Comparison of ENCODE assay signal across 37 mouse cellular contexts in genomic region chr1:131038415-131039017, GRCm38 (mm10). TPM values are rescaled to one million over a fixed set of nuclear protein-coding genes. Genes with fewer than 3 reads are reported as not detected.
DNase-seq lines count a peak whose midpoint lies in the region; ATAC-seq and TF ChIP-seq lines count a peak whose summit lies in the region.
"Had no signal": no experiment of that assay in that cellular context is flagged by ENCODE, and none has a peak within 500 bp of the region (broad histone marks: within the 10 kb centered on the region; RNA-seq: fewer than 3 reads in every experiment).

No protein-coding gene starts in this region.

- no peak overlapping the region for H3K27ac ChIP-seq in layer of hippocampus, adult 2 months
- H3K27ac ChIP-seq: forebrain, embryonic 13.5 days; heart, embryonic 10.5 days; heart, embryonic 15.5 days; hindbrain, embryonic 13.5 days; limb, embryonic 12.5 days; midbrain, embryonic 12.5 days; neural tube, embryonic 13.5 days had no signal

- no peaks in the 10 kb centered on the region for H3K79me2 ChIP-seq in C2C12 (ENCODE audit: control insufficient read depth, insufficient read depth)
- H3K79me2 ChIP-seq in myocyte (ENCODE audit: control insufficient read depth, insufficient read depth): no peaks in the 10 kb centered on the region

- TF ChIP-seq POLR2A in myocyte (IDR thresholded peaks at IDR 0.05; ENCODE audit: insufficient read length, low read depth): no peak

- no peaks in the 10 kb centered on the region for H3K79me3 ChIP-seq in C2C12 (ENCODE audit: low read depth)

- H3ac ChIP-seq in C2C12 (ENCODE audit: control insufficient read depth, insufficient read length, low read depth) (no peak overlapping the region), myocyte (ENCODE audit: control insufficient read depth, insufficient read length) (no peak overlapping the region)

- ATAC-seq in activated CD4-positive, CD25-positive, alpha-beta regulatory T cell, adult 4 months: peak; percentile 44
- ATAC-seq: forebrain, embryonic 13.5 days had no signal

- peak overlapping the region; percentile 4 for H3K4me2 ChIP-seq in myocyte (ENCODE audit: low read depth)
- H3K4me2 ChIP-seq: forebrain, embryonic 13.5 days; heart, embryonic 15.5 days; hindbrain, embryonic 13.5 days; limb, embryonic 12.5 days; midbrain, embryonic 12.5 days; neural tube, embryonic 13.5 days had no signal

- no peak overlapping the region for H3K4me3 ChIP-seq in layer of hippocampus, adult 2 months
- no peak overlapping the region for H3K4me3 ChIP-seq in C2C12 (ENCODE audit: insufficient read depth, poor library complexity, severe bottlenecking)
- H3K4me3 ChIP-seq in myocyte: no peak overlapping the region
- H3K4me3 ChIP-seq: forebrain, embryonic 13.5 days; heart, embryonic 10.5 days; heart, embryonic 15.5 days; hindbrain, embryonic 13.5 days; limb, embryonic 12.5 days; midbrain, embryonic 12.5 days; neural tube, embryonic 13.5 days had no signal

- intact Hi-C loops in left cerebral cortex, postnatal 14 days (cut with DNase I): no loop called here

- peak; percentile 39 to 43 for DNase-seq in layer of hippocampus, adult 2 months (ENCODE audit: low spot score in 2 of 2)
- no peak for DNase-seq in layer of hippocampus, adult 8-10 months (ENCODE audit: low spot score in 2 of 2)
- no peak for DNase-seq in cerebellum, adult 11 months
- DNase-seq in left cerebral cortex, postnatal 14 days (ENCODE audit: low spot score in 2 of 2): no peak
- DNase-seq: adrenal gland, postnatal 25 days; cerebellum, adult 9-10 months; cerebellum, postnatal 36 days; gastrocnemius, postnatal 10 days; heart, postnatal 36 days; kidney, adult 11 months; kidney, postnatal 14 days; lung, postnatal 36 days; thymus, postnatal 14 days had no signal

- H3K36me3 ChIP-seq in C2C12 (ENCODE audit: control insufficient read depth, insufficient read depth): no peaks in the 10 kb centered on the region
- no peaks in the 10 kb centered on the region for H3K36me3 ChIP-seq in myocyte (ENCODE audit: control insufficient read depth, insufficient read depth)
- H3K36me3 ChIP-seq: heart, embryonic 10.5 days; heart, embryonic 15.5 days; hindbrain, embryonic 13.5 days; limb, embryonic 12.5 days; midbrain, embryonic 12.5 days; neural tube, embryonic 13.5 days had no signal

- no peaks in the 10 kb centered on the region for H3K27me3 ChIP-seq in C2C12 (ENCODE audit: control insufficient read depth, insufficient read depth, insufficient read length)
- H3K27me3 ChIP-seq in myocyte (ENCODE audit: control insufficient read depth, insufficient read depth, insufficient read length): no peaks in the 10 kb centered on the region
- H3K27me3 ChIP-seq: forebrain, embryonic 13.5 days; heart, embryonic 15.5 days; hindbrain, embryonic 13.5 days; limb, embryonic 12.5 days; midbrain, embryonic 12.5 days; neural tube, embryonic 13.5 days had no signal

- TF ChIP-seq CTCF in layer of hippocampus, adult 2 months (conservative IDR thresholded peaks at IDR 0.05): no peak
- TF ChIP-seq CTCF in C2C12 (IDR thresholded peaks at IDR 0.05; ENCODE audit: control insufficient read depth, insufficient read depth, insufficient read length): no peak

TF ChIP-seq in C2C12, 6 proteins besides CTCF, POLR2A, EP300 and RAD21:
- TF ChIP-seq MYOG (IDR thresholded peaks at IDR 0.05; ENCODE audit: control insufficient read depth, extremely low read depth, insufficient read length) (no peak), MYOD1 (IDR thresholded peaks at IDR 0.05; ENCODE audit: control insufficient read depth, insufficient read length, low read depth) (peak; percentile 61)

TF ChIP-seq in myocyte, 11 proteins besides CTCF, POLR2A, EP300 and RAD21:
- TF ChIP-seq TCF12 (IDR thresholded peaks at IDR 0.05; ENCODE audit: insufficient read depth, poor library complexity, severe bottlenecking) (no peak), MYOD1 (IDR thresholded peaks at IDR 0.05; ENCODE audit: control insufficient read depth in 1 of 3, insufficient read length in 2 of 3, low read depth in 2 of 3) (peak in 1 of 3 experiments; percentile 58), MYOG (IDR thresholded peaks at IDR 0.05; ENCODE audit: control insufficient read depth in 1 of 3, insufficient read depth in 1 of 3, insufficient read length in 2 of 3, low read depth in 2 of 3) (no peak), E2F4 (IDR thresholded peaks at IDR 0.05; ENCODE audit: insufficient read depth) (no peak), MAX (IDR thresholded peaks at IDR 0.05; ENCODE audit: low read depth) (no peak), POLR2AphosphoS2 (IDR thresholded peaks at IDR 0.05; ENCODE audit: insufficient read length, low read depth) (no peak)
TF ChIP-seq in myocyte: peak in this region for 1.

RNA-seq across cellular contexts. Expression of gene Il10, which starts 18.9 kb away (rescaled TPM):
- not detected for total RNA-seq in layer of hippocampus, adult 2 months (2021)
- not detected for total RNA-seq in layer of hippocampus, adult 8-10 months (2022)
- not detected for polyA plus RNA-seq in C2C12 (2012; fragmentation: generic; extraction: Trizol)
- polyA plus RNA-seq in activated CD4-positive, CD25-positive, alpha-beta regulatory T cell, adult 4 months (2017; shearing (Covaris generic)): 10 to 100 TPM; 10.6 to 13.8 TPM
- polyA plus RNA-seq in myocyte (2012; fragmentation: generic; extraction: Trizol): not detected
- not detected for total RNA-seq in left cerebral cortex, postnatal 14 days (2021)
- total RNA-seq: adrenal gland, adult 18-20 months; adrenal gland, postnatal 25 days; gastrocnemius, postnatal 10 days; granulocyte monocyte progenitor cell, adult 5-6 weeks; heart, postnatal 36 days; layer of hippocampus, postnatal 25 days; left cerebral cortex, postnatal 10 days; megakaryocyte, adult 5-6 weeks; MEL; midbrain, postnatal 0 days had no signal
- polyA plus RNA-seq: embryonic facial prominence, embryonic 11.5 days; forebrain, embryonic 13.5 days; heart, embryonic 10.5 days; heart, embryonic 15.5 days; hindbrain, embryonic 13.5 days; kidney, embryonic 14.5 days; liver, adult 2 months; liver, embryonic 16.5 days; lung, embryonic 16.5 days; midbrain, embryonic 12.5 days; midbrain, postnatal 0 days; neural tube, embryonic 13.5 days; small intestine, adult 2 months; testis, adult 2 months had no signal

RNA-seq across cellular contexts. Expression of gene Mapkapk2, which starts 59.1 kb away (rescaled TPM):
- 10 to 100 TPM; 28.4 to 29.4 TPM for total RNA-seq in layer of hippocampus, adult 2 months (2021)
- 10 to 100 TPM; 27.7 to 42.7 (median 35.3) TPM for total RNA-seq in layer of hippocampus, adult 8-10 months (2022)
- 87.0 TPM for polyA plus RNA-seq in C2C12 (2012; fragmentation: generic; extraction: Trizol)
- 10 to 100 TPM; 11.5 to 11.9 TPM for polyA plus RNA-seq in activated CD4-positive, CD25-positive, alpha-beta regulatory T cell, adult 4 months (2017; shearing (Covaris generic))
- 123 TPM for polyA plus RNA-seq in myocyte (2012; fragmentation: generic; extraction: Trizol)
- 10 to 100 TPM; 25.1 to 26.0 TPM for total RNA-seq in left cerebral cortex, postnatal 14 days (2021)

Comparison
In these comparisons a context has a peak if more than half of its experiments do, and no peak if none do; other contexts are left out.
1. DNase-seq: peak in layer of hippocampus, adult 2 months (2 of 2); none in layer of hippocampus, adult 8-10 months (0 of 2), cerebellum, adult 11 months (single experiment) and left cerebral cortex, postnatal 14 days (0 of 2).